Mouse (Mus musculus) natural killer cell, adult 2 months (primary cell): ENCODE data around the gene Top1.

Source experiments
- DNase-seq, 2 experiments: peaks; one replicate each; pipeline ENCODE4 v3.0.0; 2022; ENCODE audit warnings: low spot score in 2 of 2

Gene Top1

GRCm38 (mm10) chr2:160645614-160646137 is at the start of gene Top1:
Top1 (plus strand) TSS chr2:160645888.
- DNase-seq, result peak; percentile 98

- peak; percentile 33 to 63 for DNase-seq
These were observed 48.0 kb upstream of the Top1 start for GRCm38 (mm10) chr2:160597582-160598281.

GRCm38 (mm10) chr2:160601805-160602204 is 43.9 kb upstream of the Top1 start:
- peak in 1 of 2 experiments; percentile 33 for DNase-seq

- peak in 1 of 2 experiments; percentile 4 for DNase-seq
These were observed 42.3 kb upstream of the Top1 start for GRCm38 (mm10) chr2:160603154-160603933.

GRCm38 (mm10) chr2:160610012-160610411 is 35.7 kb upstream of the Top1 start:
- DNase-seq, result no peak

GRCm38 (mm10) chr2:160613186-160613919 is 32.3 kb upstream of the Top1 start:
- DNase-seq, result no peak

GRCm38 (mm10) chr2:160617741-160618140 is 27.9 kb upstream of the Top1 start:
- DNase-seq, result no peak

GRCm38 (mm10) chr2:160618619-160619220 is 27.0 kb upstream of the Top1 start:
- DNase-seq, result no peak

- DNase-seq, result no peak
These were observed 26.4 kb upstream of the Top1 start for GRCm38 (mm10) chr2:160619300-160619699.

- DNase-seq, result no peak
These were observed 25.9 kb upstream of the Top1 start for GRCm38 (mm10) chr2:160619831-160620230.

- DNase-seq, result no peak
These were observed 25.3 kb upstream of the Top1 start for GRCm38 (mm10) chr2:160620279-160620963.

GRCm38 (mm10) chr2:160621001-160621448 is 24.7 kb upstream of the Top1 start:
- DNase-seq, result no peak

- DNase-seq, result no peak
These were observed 24.0 kb upstream of the Top1 start for GRCm38 (mm10) chr2:160621661-160622211.

GRCm38 (mm10) chr2:160622646-160623045 is 23.0 kb upstream of the Top1 start:
- no peak for DNase-seq

- no peak for DNase-seq
These were observed 21.9 kb upstream of the Top1 start for GRCm38 (mm10) chr2:160623745-160624144.

GRCm38 (mm10) chr2:160627207-160628025 is 18.3 kb upstream of the Top1 start:
- peak in 1 of 2 experiments; percentile 54 for DNase-seq

- no peak for DNase-seq
These were observed 17.6 kb upstream of the Top1 start for GRCm38 (mm10) chr2:160628055-160628454.

- DNase-seq, result no peak
These were observed 16.8 kb upstream of the Top1 start for GRCm38 (mm10) chr2:160628666-160629527.

GRCm38 (mm10) chr2:160629528-160629830 is 16.2 kb upstream of the Top1 start:
- no peak for DNase-seq
